Mouse (Mus musculus) CH12.LX (cell line): ENCODE measurements around the gene Pigt. TPM values are rescaled to one million over a fixed set of nuclear protein-coding genes. Genes with fewer than 3 reads are reported as not detected.

Experiments
- DNase-seq: peaks from one replicate; pipeline ENCODE4 v3.0.0-alpha.2; 2013; ENCODE audit errors: extremely low read depth
- H3K27ac ChIP-seq: 2 replicates; pipeline ENCODE4 v1.5.1; 2012; ENCODE audit warnings: low read depth, mild to moderate bottlenecking, control low read depth, moderate library complexity; ENCODE audit not compliant: insufficient read depth
- H3K27me3 ChIP-seq: replicated peaks from 2 replicates; pipeline ENCODE3; 2012; ENCODE audit warnings: inconsistent platforms
- H3K36me3 ChIP-seq, 2 experiments: replicated peaks in 1 of 2; 2 replicates each; pipeline versions ENCODE3 to v1.6.1; 2012; ENCODE audit warnings: inconsistent platforms in 1 of 2, low read length in 1 of 2, mild to moderate bottlenecking in 1 of 2, mixed read lengths in 1 of 2, moderate library complexity in 1 of 2; ENCODE audit not compliant: control insufficient read depth in 1 of 2, insufficient read depth in 1 of 2
- H3K4me1 ChIP-seq, 2 experiments: 2 replicates each; pipeline ENCODE4 v1.6.1; 2012; ENCODE audit warnings: inconsistent platforms in 1 of 2, moderate library complexity in 1 of 2; ENCODE audit not compliant: insufficient read depth in 2 of 2, control insufficient read depth in 1 of 2
- H3K4me2 ChIP-seq: 2 replicates; pipeline ENCODE4 v1.6.1; 2012; ENCODE audit warnings: low read depth, mild to moderate bottlenecking, control low read depth; ENCODE audit not compliant: poor library complexity, insufficient read depth, severe bottlenecking
- H3K4me3 ChIP-seq, 3 experiments: fragments of 150-350 bp in 1 of 3; sonication (generic) in 1 of 3; replicated peaks in 1 of 3; 2 replicates each; pipeline versions ENCODE3 to v1.5.1; 2011 to 2012; ENCODE audit warnings: low read depth in 2 of 3, low read length in 2 of 3, mild to moderate bottlenecking in 2 of 3, moderate library complexity in 2 of 3, control low read depth in 1 of 3, improper control_type of control experiment in 1 of 3, inconsistent platforms in 1 of 3, mixed read lengths in 1 of 3; ENCODE audit not compliant: poor library complexity in 1 of 3
- H3K79me2 ChIP-seq: replicated peaks from 2 replicates; pipeline ENCODE4 v1.6.1; 2012; ENCODE audit warnings: mild to moderate bottlenecking, moderate library complexity; ENCODE audit not compliant: control insufficient read depth, poor library complexity, insufficient read depth, severe bottlenecking; ENCODE audit errors: extremely low read depth
- H3K9ac ChIP-seq: 2 replicates; pipeline ENCODE4 v1.6.1; 2012; ENCODE audit warnings: low read depth, mild to moderate bottlenecking, control low read depth, moderate library complexity; ENCODE audit not compliant: insufficient read depth
- H3K9me3 ChIP-seq: replicated peaks from 2 replicates; pipeline ENCODE3; 2012; ENCODE audit warnings: low read length, inconsistent platforms, mixed read lengths
- BHLHE40 ChIP-seq: IDR thresholded peaks from 2 replicates; pipeline ENCODE4 v1.6.1; 2011; ENCODE audit warnings: mild to moderate bottlenecking, low read depth, low read length, improper control_type of control experiment
- CHD1 ChIP-seq: IDR thresholded peaks from 2 replicates; pipeline ENCODE4 v1.6.1; 2012; ENCODE audit warnings: low read depth, low read length, improper control_type of control experiment, inconsistent platforms
- CTCF ChIP-seq, 2 experiments: IDR thresholded peaks in 1 of 2; conservative IDR thresholded peaks in 1 of 2; 2 replicates each; pipeline ENCODE4 v1.5.1; 2011 to 2012; ENCODE audit warnings: low read depth in 2 of 2, low read length in 2 of 2, improper control_type of control experiment in 1 of 2, inconsistent platforms in 1 of 2, mild to moderate bottlenecking in 1 of 2, moderate library complexity in 1 of 2
- E2F4 ChIP-seq: IDR thresholded peaks from 2 replicates; pipeline ENCODE4 v1.6.1; 2011; ENCODE audit warnings: low read depth, low read length, improper control_type of control experiment; ENCODE audit not compliant: insufficient replicate concordance
- ELF1 ChIP-seq: IDR thresholded peaks from 2 replicates; pipeline ENCODE4 v1.6.1; 2014; ENCODE audit warnings: low read depth, mild to moderate bottlenecking, inconsistent platforms, low read length, improper control_type of control experiment
- EP300 ChIP-seq: IDR thresholded peaks from 2 replicates; pipeline ENCODE4 v1.6.1; 2011; ENCODE audit warnings: low read length, improper control_type of control experiment
- ETS1 ChIP-seq: conservative IDR thresholded peaks from 2 replicates; pipeline ENCODE4 v1.6.1; 2012; ENCODE audit warnings: low read depth, mild to moderate bottlenecking, inconsistent platforms, low read length, improper control_type of control experiment, moderate library complexity
- JUND ChIP-seq: conservative IDR thresholded peaks from 2 replicates; pipeline ENCODE4 v1.6.1; 2011; ENCODE audit warnings: low read depth, low read length, improper control_type of control experiment
- KAT2A ChIP-seq: IDR thresholded peaks from 2 replicates; pipeline ENCODE4 v1.6.1; 2012; ENCODE audit warnings: low read length, improper control_type of control experiment, inconsistent platforms; ENCODE audit not compliant: insufficient replicate concordance
- MAZ ChIP-seq: IDR thresholded peaks from 2 replicates; pipeline ENCODE4 v1.6.1; 2012; ENCODE audit warnings: low read depth, mild to moderate bottlenecking, inconsistent platforms, low read length, improper control_type of control experiment, moderate library complexity
- MYC ChIP-seq: IDR thresholded peaks from 2 replicates; pipeline ENCODE4 v1.6.1; 2011; ENCODE audit warnings: low read depth, mild to moderate bottlenecking, improper control_type of control experiment, low read length
- NELFE ChIP-seq: IDR thresholded peaks from 2 replicates; pipeline ENCODE4 v1.6.1; 2011; ENCODE audit warnings: low read depth, low read length, improper control_type of control experiment
- NRF1 ChIP-seq: IDR thresholded peaks from 2 replicates; pipeline ENCODE4 v1.6.1; 2014; ENCODE audit warnings: low read depth, mild to moderate bottlenecking, inconsistent platforms, low read length, improper control_type of control experiment, moderate library complexity
- POLR2A ChIP-seq: IDR thresholded peaks from 2 replicates; pipeline ENCODE4 v1.6.1; 2011; ENCODE audit warnings: low read depth, mild to moderate bottlenecking, improper control_type of control experiment, low read length
- RAD21 ChIP-seq: IDR thresholded peaks from 2 replicates; pipeline ENCODE4 v1.6.1; 2011; ENCODE audit warnings: low read depth, mild to moderate bottlenecking, low read length, improper control_type of control experiment, moderate library complexity
- RCOR1 ChIP-seq: conservative IDR thresholded peaks from 2 replicates; pipeline ENCODE4 v1.6.1; 2012; ENCODE audit warnings: low read depth, mild to moderate bottlenecking, inconsistent platforms, low read length, improper control_type of control experiment
- SIN3A ChIP-seq: IDR thresholded peaks from 2 replicates; pipeline ENCODE4 v1.6.1; 2012; ENCODE audit warnings: low read length, improper control_type of control experiment, inconsistent platforms
- TCF12 ChIP-seq: IDR thresholded peaks from 2 replicates; pipeline ENCODE4 v1.6.1; 2014; ENCODE audit warnings: low read depth, mild to moderate bottlenecking, inconsistent platforms, low read length, improper control_type of control experiment
- UBTF ChIP-seq: IDR thresholded peaks from 2 replicates; pipeline ENCODE4 v1.6.1; 2012; ENCODE audit warnings: low read depth, mild to moderate bottlenecking, inconsistent platforms, low read length, improper control_type of control experiment, moderate library complexity
- ZC3H11A ChIP-seq: IDR thresholded peaks from 2 replicates; pipeline ENCODE4 v1.6.1; 2012; ENCODE audit warnings: low read depth, mild to moderate bottlenecking, inconsistent platforms, low read length, improper control_type of control experiment
- ZMIZ1 ChIP-seq: IDR thresholded peaks from 2 replicates; pipeline ENCODE4 v1.6.1; 2012; ENCODE audit warnings: low read depth, mild to moderate bottlenecking, inconsistent platforms, low read length, improper control_type of control experiment
- dilution Hi-C: fragments of 300-500 bp; cut with MboI; formaldehyde crosslinking; loops from 2 replicates; pipeline ENCODE4 v1.14.3; 2020; ENCODE audit warnings: low sequenced_read_pairs; ENCODE audit not compliant: extremely low pct_unique_long_range_greater_than_20kb, extremely low pct_ligation_motif_present
- in situ Hi-C: fragments of 300-500 bp; cut with MboI; formaldehyde crosslinking; loops from 3 replicates; pipeline ENCODE4 v1.14.3; 2019; ENCODE audit warnings: low sequenced_read_pairs, low pct_ligation_motif_present, low pct_unique_long_range_greater_than_20kb, mixed read lengths
- polyA plus RNA-seq: library from polyadenylated mRNA; unstranded; fragments of >175 nt; gene quantifications from 2 replicates; pipeline ENCODE4 v1.2.1, GENCODE M21; 2012; ENCODE audit warnings: low read depth; ENCODE audit not compliant: insufficient read length
- total RNA-seq, 2 experiments: library from RNA; depleted of rRNA; stranded (reverse); fragments of 300-350 nt in 1 of 2; fragments of >200 nt in 1 of 2; gene quantifications; 2 replicates each; pipeline ENCODE4 v1.2.3; 2012 to 2014

The Pigt gene
- total and polyA plus RNA-seq, 3 experiments: 14.0 to 91.8 (median 39.2) TPM

DNA sequence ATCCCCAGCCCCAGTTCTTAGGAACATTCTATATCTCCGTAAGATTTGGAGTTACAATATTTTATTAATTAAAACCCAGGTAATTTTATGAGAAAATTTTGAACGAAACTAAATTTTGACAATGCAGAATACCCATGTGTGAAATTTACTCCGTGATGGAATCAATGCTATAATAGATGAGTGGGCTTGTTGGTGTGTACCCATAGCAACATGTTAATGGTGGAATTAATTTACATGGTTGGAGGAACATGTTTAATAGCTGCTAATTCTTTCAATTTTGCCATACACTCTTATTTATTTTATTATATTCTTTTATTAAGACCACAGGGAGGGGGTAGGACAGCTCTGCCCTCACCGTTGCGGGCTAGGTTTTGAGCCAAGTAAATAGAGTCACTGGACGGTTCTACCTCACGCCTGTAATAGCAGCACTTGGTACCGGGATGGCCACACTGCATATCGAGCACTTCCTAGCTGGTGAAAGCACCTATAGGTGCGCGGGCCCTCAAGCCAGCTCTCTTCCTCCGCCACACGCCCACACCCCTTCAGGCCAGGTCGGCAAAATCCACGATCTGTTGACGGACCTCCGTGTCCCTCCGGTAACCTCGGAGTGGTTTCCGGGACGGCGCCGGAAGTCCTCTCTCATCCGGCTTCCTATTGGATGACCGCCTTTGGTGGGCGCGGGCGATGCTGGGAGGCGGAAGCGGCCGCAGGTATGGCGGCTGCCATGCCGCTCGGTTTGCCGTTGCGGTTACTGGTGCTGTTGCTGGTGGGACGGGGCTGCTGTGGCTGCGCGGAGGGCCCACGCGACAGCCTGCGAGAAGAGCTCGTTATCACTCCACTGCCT lies at the start of gene Pigt (continued):
- TF ChIP-seq ZMIZ1: peak; percentile 82

DNA sequence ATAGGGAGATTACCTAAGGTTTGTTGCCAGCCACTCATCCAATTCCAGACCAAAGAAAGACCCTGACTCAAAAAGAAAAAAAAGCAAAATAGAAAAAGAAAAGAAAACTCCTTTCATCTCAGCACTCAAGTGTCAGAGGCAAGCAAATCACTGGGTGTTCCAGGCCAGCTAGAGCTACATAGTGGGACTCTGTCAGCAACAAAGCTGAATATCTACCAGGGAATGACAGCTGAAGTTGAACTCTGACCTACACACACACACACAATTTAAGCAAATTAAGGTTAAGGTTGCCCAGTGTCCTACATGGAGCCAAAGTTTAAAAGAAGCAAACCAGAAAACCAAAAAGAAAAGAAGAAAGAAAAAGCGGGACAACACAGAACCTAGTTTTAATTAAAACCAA lies 49.2 kb upstream of the Pigt start:
- Histone ChIP-seq H3K4me3 (no peak overlapping the region), H3K79me2 (no peaks in the 10 kb centered on the region), H3K4me2 (no peak overlapping the region), H3K27me3 (peaks cover 59% of the 10 kb centered on the region), H3K9ac (no peak overlapping the region), H3K36me3 (no peaks in the 10 kb centered on the region), H3K27ac (no peak overlapping the region), H3K4me1 (peaks cover 9 to 15% of the 10 kb centered on the region in 2 experiments; a peak in 3 of 4 replicates), H3K9me3 (peaks cover 12% of the 10 kb centered on the region)
- no peak for TF ChIP-seq EP300
- dilution Hi-C loops (no loop called here), in situ Hi-C loops (no loop called here)
- no peak for DNase-seq

DNA sequence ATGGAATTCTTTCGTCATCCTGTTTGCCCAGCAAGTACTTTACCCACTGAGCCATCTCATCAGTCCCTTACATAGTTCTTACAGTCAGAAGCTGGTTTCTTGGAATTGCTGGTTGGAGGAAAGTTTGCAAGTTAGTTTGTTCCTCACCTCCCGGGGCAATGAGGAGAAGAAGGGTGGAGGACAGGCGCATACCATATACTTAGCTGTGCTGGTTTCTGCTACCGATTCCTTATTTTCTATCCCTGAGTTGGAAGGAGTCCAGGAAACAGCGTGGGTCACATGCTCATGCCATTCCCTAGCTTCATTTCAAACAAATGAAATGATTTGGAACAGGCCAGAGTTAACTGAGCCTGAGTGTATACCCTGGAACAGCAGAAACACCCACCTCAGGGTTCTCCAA lies 48.4 kb upstream of the Pigt start:
- H3K9me3 ChIP-seq: peaks cover 12% of the 10 kb centered on the region
- H3K4me1 ChIP-seq: peaks cover 3 to 7% of the 10 kb centered on the region in 2 experiments; a peak in 3 of 4 replicates
- dilution Hi-C loops: no loop called here

More for the DNA sequence above, 48.4 kb upstream of the Pigt start:
- no peak overlapping the region for H3K27ac ChIP-seq
- no peaks in the 10 kb centered on the region for H3K36me3 ChIP-seq
- H3K27me3 ChIP-seq: peaks cover 58% of the 10 kb centered on the region
- no peak overlapping the region for H3K9ac ChIP-seq
- no peak for DNase-seq
- H3K4me3 ChIP-seq: no peak overlapping the region
- in situ Hi-C loops: no loop called here
- H3K79me2 ChIP-seq: no peaks in the 10 kb centered on the region
- TF ChIP-seq ZC3H11A (no peak), NELFE (no peak), JUND (no peak), ELF1 (no peak), E2F4 (no peak), RAD21 (no peak), ZMIZ1 (no peak), POLR2A (no peak), CHD1 (no peak), MAZ (no peak), KAT2A (no peak), NRF1 (no peak), UBTF (no peak), RCOR1 (no peak), CTCF (conservative IDR thresholded peaks at IDR 0.05 in 1 of 2, IDR thresholded peaks at IDR 0.05 in 1 of 2; ENCODE audit: low read depth in 2 of 2, low read length in 2 of 2) (no peak), MYC (no peak), ETS1 (no peak), SIN3A (no peak), TCF12 (no peak), BHLHE40 (no peak)
- no peak overlapping the region for H3K4me2 ChIP-seq
